Mouse (Mus musculus) Muller cell, postnatal 12 days (primary cell): ENCODE measurements at regions not wholly inside any gene's neighbourhood (a gene's known extent, or its start where the extent isn't known, plus 50 kb on each side); places are given as distances from the start of the nearest gene placed in this dataset.

Source experiments
- DNase-seq: peaks from one replicate; pipeline ENCODE4 v3.0.0-alpha.2; 2015; ENCODE audit errors: inconsistent ontology term

- no peak for DNase-seq
Observed at GRCm38 (mm10) chr3:5145846-5146245, 604.8 kb upstream of the Gm8797 start.

GRCm38 (mm10) chr3:5150295-5150694 is 600.3 kb upstream of the Gm8797 start:
- peak; percentile 2 for DNase-seq
